Mouse (Mus musculus): Measurements from ENCODE around the gene Fitm1.

GRCm38 (mm10) chr14:55557587-55557986 is 17.8 kb upstream of the Fitm1 start:
- TF ChIP-seq EP300 (IDR thresholded peaks at IDR 0.05) (no peak), CTCF (IDR thresholded peaks at IDR 0.05) (no peak)
